In the genomic region with DNA sequence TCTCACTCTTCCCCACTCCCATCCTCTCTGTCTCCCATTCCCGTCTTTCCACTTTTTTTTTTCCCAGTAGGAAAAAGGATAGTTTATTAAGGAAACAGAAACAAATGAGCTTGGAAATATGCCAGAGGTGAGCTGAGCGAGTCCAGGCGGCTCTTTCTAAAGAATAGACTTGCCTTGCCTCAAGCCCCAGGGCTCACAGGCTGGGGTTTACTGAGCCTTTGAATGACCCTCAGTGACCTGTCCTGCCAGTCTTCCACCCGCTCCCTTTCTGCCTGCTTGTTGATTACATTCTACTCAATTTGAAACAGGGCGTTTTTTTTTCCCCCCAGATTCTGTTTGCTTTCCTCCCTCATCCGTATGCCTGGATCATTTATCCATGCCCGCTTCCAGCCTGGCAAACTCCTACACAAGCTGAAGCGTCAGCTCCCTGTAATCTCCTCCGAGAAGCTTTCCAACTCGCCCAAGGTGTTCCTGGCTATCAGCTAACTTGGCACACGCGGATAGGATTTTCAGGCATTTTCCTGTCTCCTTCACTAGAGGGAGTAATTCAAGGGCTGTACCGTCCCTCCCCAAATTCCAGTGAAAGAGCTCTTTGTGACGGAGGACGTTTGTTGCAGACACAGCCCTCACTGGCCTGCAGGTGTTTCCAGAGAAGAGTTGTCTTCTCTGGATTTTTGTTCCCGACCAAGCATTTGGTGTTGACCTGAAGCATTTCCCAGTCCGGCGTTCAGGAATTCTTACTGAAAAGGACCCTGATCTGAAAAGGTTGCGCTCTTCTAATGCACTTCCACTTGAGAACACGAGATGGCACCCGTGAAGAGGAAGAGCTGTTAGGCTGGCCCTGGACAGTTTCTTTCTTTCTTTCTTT, we compare ENCODE assay signal across 8 mouse cellular contexts. TPM values are rescaled to one million over a fixed set of nuclear protein-coding genes. Genes with fewer than 3 reads are reported as not detected.
DNase-seq lines count a peak whose midpoint lies in the region; ATAC-seq and TF ChIP-seq lines count a peak whose summit lies in the region.

No protein-coding gene starts in this region.

- H3K4me2 ChIP-seq in kidney, embryonic 14.5 days (replicated peaks; ENCODE audit: low read depth, low read length) = peak overlapping the region; percentile 69
- H3K4me2 ChIP-seq in limb, embryonic 14.5 days (replicated peaks; ENCODE audit: low read depth, low read length, severe bottlenecking) = peak overlapping the region; percentile 54
- peak overlapping the region; percentile 64 for H3K4me2 ChIP-seq in midbrain, postnatal 0 days (ENCODE audit: low read depth, low read length, poor library complexity, severe bottlenecking)
- H3K4me2 ChIP-seq in stomach, embryonic 16.5 days (ENCODE audit: low read depth, low read length) = peak overlapping the region; percentile 82

- peak; percentile 53 for TF ChIP-seq CTCF in brain, embryonic 14.5 days (IDR thresholded peaks at IDR 0.05; ENCODE audit: borderline replicate concordance, extremely low read depth, insufficient read depth, insufficient read length)
- TF ChIP-seq CTCF in midbrain, postnatal 0 days (IDR thresholded peaks at IDR 0.05) = peak; percentile 77

- 4% methylated on average over 21 of the region's 21 CpGs for WGBS in heart, embryonic 10.5 days
- 3% methylated on average over 21 of the region's 21 CpGs for WGBS in kidney, embryonic 14.5 days
- WGBS in limb, embryonic 14.5 days = 4% methylated on average over 21 of the region's 21 CpGs
- WGBS in midbrain, postnatal 0 days = 2% methylated on average over 21 of the region's 21 CpGs
- 2% methylated on average over 21 of the region's 21 CpGs for WGBS in stomach, embryonic 16.5 days

- no peaks in the 10 kb centered on the region for H3K27me3 ChIP-seq in heart, embryonic 10.5 days (ENCODE audit: insufficient read depth, poor library complexity, severe bottlenecking)
- H3K27me3 ChIP-seq in kidney, embryonic 14.5 days (ENCODE audit: control insufficient read depth, insufficient read depth, low read length) = no peaks in the 10 kb centered on the region
- H3K27me3 ChIP-seq in limb, embryonic 14.5 days (ENCODE audit: control insufficient read depth, insufficient read depth, low read length) = no peaks in the 10 kb centered on the region
- H3K27me3 ChIP-seq in midbrain, postnatal 0 days (ENCODE audit: insufficient read depth, low read length) = no peaks in the 10 kb centered on the region
- no peaks in the 10 kb centered on the region for H3K27me3 ChIP-seq in stomach, embryonic 16.5 days (ENCODE audit: control insufficient read depth, insufficient read depth, low read length)

- DNase-seq in CD4-positive, CD25-positive, alpha-beta regulatory T cell, adult 2 months (ENCODE audit: low read depth, low spot score) = peak; percentile 68
- DNase-seq in brain, embryonic 14.5 days (ENCODE audit: low read depth) = peak; percentile 89
- DNase-seq in heart, embryonic 10.5 days (ENCODE audit: low spot score) = peak; percentile 86
- DNase-seq in limb, embryonic 14.5 days (ENCODE audit: low spot score) = peak; percentile 77
- DNase-seq in midbrain, postnatal 0 days (ENCODE audit: low spot score) = peak; percentile 82

- peak overlapping the region; percentile 59 for H3K4me3 ChIP-seq in heart, embryonic 10.5 days
- H3K4me3 ChIP-seq in kidney, embryonic 14.5 days (ENCODE audit: low read length) = peak overlapping the region; percentile 44
- peak overlapping the region; percentile 32 for H3K4me3 ChIP-seq in limb, embryonic 14.5 days (replicated peaks; ENCODE audit: low read length)
- H3K4me3 ChIP-seq in midbrain, postnatal 0 days (ENCODE audit: low read depth, low read length) = peak overlapping the region; percentile 37
- H3K4me3 ChIP-seq in stomach, embryonic 16.5 days (replicated peaks; ENCODE audit: low read length) = peak overlapping the region; percentile 57

- TF ChIP-seq POLR2A in brain, embryonic 14.5 days (IDR thresholded peaks at IDR 0.05; ENCODE audit: borderline replicate concordance, extremely low read depth, insufficient read depth, insufficient read length, poor library complexity, severe bottlenecking) = no peak
- no peak for TF ChIP-seq POLR2A in limb, embryonic 14.5 days (IDR thresholded peaks at IDR 0.05; ENCODE audit: borderline replicate concordance, extremely low read depth, insufficient read depth, insufficient read length)

- 0 out of 2 replicates have a peak, but pooled peaks cover 4% of the 10 kb centered on the region for H3K4me1 ChIP-seq in heart, embryonic 10.5 days
- H3K4me1 ChIP-seq in kidney, embryonic 14.5 days (ENCODE audit: control insufficient read depth, insufficient read depth, low read length) = peaks cover 4% of the 10 kb centered on the region
- peaks cover 6% of the 10 kb centered on the region; the same call in 1 of the 2 replicates for H3K4me1 ChIP-seq in limb, embryonic 14.5 days (ENCODE audit: control insufficient read depth, insufficient read depth, low read length)
- no peaks in the 10 kb centered on the region for H3K4me1 ChIP-seq in midbrain, postnatal 0 days (ENCODE audit: insufficient read depth, low read length)
- 0 out of 2 replicates have a peak, but pooled peaks cover 4% of the 10 kb centered on the region for H3K4me1 ChIP-seq in stomach, embryonic 16.5 days (ENCODE audit: control insufficient read depth, insufficient read depth, low read length)

- ATAC-seq in erythroblast, adult 5-6 weeks (replicated peaks; ENCODE audit: low FRiP score, poor library complexity, severe bottlenecking) = peak; percentile 84
- ATAC-seq in kidney, embryonic 14.5 days (ENCODE audit: low FRiP score, low TSS enrichment) = peak; percentile 85
- peak; percentile 63; the same call in 1 of the 2 replicates for ATAC-seq in limb, embryonic 14.5 days (ENCODE audit: low FRiP score, low read depth)
- ATAC-seq in midbrain, postnatal 0 days (ENCODE audit: low FRiP score) = peak; percentile 76; the same call in 1 of the 2 replicates
- peak; percentile 50; the same call in 1 of the 2 replicates for ATAC-seq in stomach, embryonic 16.5 days (ENCODE audit: insufficient read depth, low FRiP score)

- no peaks in the 10 kb centered on the region for H3K36me3 ChIP-seq in heart, embryonic 10.5 days
- no peaks in the 10 kb centered on the region for H3K36me3 ChIP-seq in kidney, embryonic 14.5 days (ENCODE audit: control insufficient read depth, insufficient read depth, low read length)
- no peaks in the 10 kb centered on the region for H3K36me3 ChIP-seq in limb, embryonic 14.5 days (ENCODE audit: control insufficient read depth, insufficient read depth, low read length)
- H3K36me3 ChIP-seq in midbrain, postnatal 0 days (ENCODE audit: insufficient read depth, low read length) = no peaks in the 10 kb centered on the region
- H3K36me3 ChIP-seq in stomach, embryonic 16.5 days (ENCODE audit: control insufficient read depth, insufficient read depth, low read length) = no peaks in the 10 kb centered on the region

- H3K27ac ChIP-seq in heart, embryonic 10.5 days = peak overlapping the region; percentile 69; the same call in 1 of the 2 replicates
- H3K27ac ChIP-seq in kidney, embryonic 14.5 days (ENCODE audit: low read depth, low read length) = no peak overlapping the region
- no peak overlapping the region for H3K27ac ChIP-seq in limb, embryonic 14.5 days (replicated peaks; ENCODE audit: low read depth, low read length)
- H3K27ac ChIP-seq in midbrain, postnatal 0 days (ENCODE audit: low read depth, low read length) = peak overlapping the region; percentile 21; the same call in 1 of the 2 replicates
- H3K27ac ChIP-seq in stomach, embryonic 16.5 days (ENCODE audit: low read length) = no peak overlapping the region; the same call in 1 of the 2 replicates

- H3K9me3 ChIP-seq in heart, embryonic 10.5 days = no peaks in the 10 kb centered on the region
- no peaks in the 10 kb centered on the region for H3K9me3 ChIP-seq in kidney, embryonic 14.5 days (ENCODE audit: control insufficient read depth, low read length)
- no peaks in the 10 kb centered on the region for H3K9me3 ChIP-seq in limb, embryonic 14.5 days (ENCODE audit: control insufficient read depth, low read length)
- no peaks in the 10 kb centered on the region for H3K9me3 ChIP-seq in midbrain, postnatal 0 days (ENCODE audit: low read length)
- no peaks in the 10 kb centered on the region for H3K9me3 ChIP-seq in stomach, embryonic 16.5 days (replicated peaks; ENCODE audit: control insufficient read depth, low read length)

- H3K9ac ChIP-seq in kidney, embryonic 14.5 days (ENCODE audit: low read depth, low read length) = peak overlapping the region; percentile 44; the same call in 1 of the 2 replicates
- peak overlapping the region; percentile 43 for H3K9ac ChIP-seq in limb, embryonic 14.5 days (ENCODE audit: low read depth, low read length, severe bottlenecking)
- peak overlapping the region; percentile 42; the same call in 1 of the 2 replicates for H3K9ac ChIP-seq in midbrain, postnatal 0 days (replicated peaks; ENCODE audit: low read length, poor library complexity, severe bottlenecking)
- H3K9ac ChIP-seq in stomach, embryonic 16.5 days (ENCODE audit: low read length) = peak overlapping the region; percentile 66

RNA-seq across cellular contexts. Expression of a gene that starts 59.9 kb away (rescaled TPM):
- polyA plus RNA-seq in brain, embryonic 14.5 days (2012; rRNA removed) = 127 and 173 TPM in 2 replicates
- 436 and 450 TPM in 2 replicates for total RNA-seq in erythroblast, adult 5-6 weeks (2015; ENCODE audit: low replicate concordance)
- 548 and 626 TPM in 2 replicates for total RNA-seq in erythroblast, adult 5-6 weeks (2017; ENCODE audit: low replicate concordance)
- 155 TPM in 2 replicates for polyA plus RNA-seq in heart, embryonic 10.5 days (2016; fragmentation: Nextera tagmentation; extraction: Ambion mirVana)
- polyA plus RNA-seq in kidney, embryonic 14.5 days (2014; fragmentation: Nextera tagmentation; extraction: Ambion mirVana) = 167 and 180 TPM in 2 replicates
- 159 and 188 TPM in 2 replicates for polyA plus RNA-seq in limb, embryonic 14.5 days (2012; rRNA removed)
- 151 and 173 TPM in 2 replicates for polyA plus RNA-seq in limb, embryonic 14.5 days (2014; fragmentation: Nextera tagmentation; extraction: Ambion mirVana)
- total RNA-seq in midbrain, postnatal 0 days (2014; rRNA removed) = 73.8 and 82.5 TPM in 2 replicates
- 112 and 114 TPM in 2 replicates for polyA plus RNA-seq in midbrain, postnatal 0 days (2015; fragmentation: Nextera tagmentation; extraction: Ambion mirVana)
- polyA plus RNA-seq in stomach, embryonic 16.5 days (2015; fragmentation: Nextera tagmentation; extraction: Ambion mirVana) = 179 and 180 TPM in 2 replicates

Comparison
In these comparisons a context has a peak if more than half of its experiments do, and no peak if none do; other contexts are left out.
1. H3K27ac ChIP-seq: peak in heart, embryonic 10.5 days (single experiment) and midbrain, postnatal 0 days (single experiment); none in kidney, embryonic 14.5 days (single experiment), limb, embryonic 14.5 days (single experiment) and stomach, embryonic 16.5 days (single experiment).
2. Peak in every context shown above with its lines, with median percentiles within 50 percentile points of each other: DNase-seq, ATAC-seq, H3K4me3 ChIP-seq, H3K4me2 ChIP-seq and H3K9ac ChIP-seq.